Mouse (Mus musculus): ENCODE data around the gene Pdss2. TPM values are rescaled to one million over a fixed set of nuclear protein-coding genes. Genes with fewer than 3 reads are reported as not detected.

Pdss2 gene
- polyA plus RNA-seq, 1 experiment from 2014 or later = 14.6 TPM

DNA sequence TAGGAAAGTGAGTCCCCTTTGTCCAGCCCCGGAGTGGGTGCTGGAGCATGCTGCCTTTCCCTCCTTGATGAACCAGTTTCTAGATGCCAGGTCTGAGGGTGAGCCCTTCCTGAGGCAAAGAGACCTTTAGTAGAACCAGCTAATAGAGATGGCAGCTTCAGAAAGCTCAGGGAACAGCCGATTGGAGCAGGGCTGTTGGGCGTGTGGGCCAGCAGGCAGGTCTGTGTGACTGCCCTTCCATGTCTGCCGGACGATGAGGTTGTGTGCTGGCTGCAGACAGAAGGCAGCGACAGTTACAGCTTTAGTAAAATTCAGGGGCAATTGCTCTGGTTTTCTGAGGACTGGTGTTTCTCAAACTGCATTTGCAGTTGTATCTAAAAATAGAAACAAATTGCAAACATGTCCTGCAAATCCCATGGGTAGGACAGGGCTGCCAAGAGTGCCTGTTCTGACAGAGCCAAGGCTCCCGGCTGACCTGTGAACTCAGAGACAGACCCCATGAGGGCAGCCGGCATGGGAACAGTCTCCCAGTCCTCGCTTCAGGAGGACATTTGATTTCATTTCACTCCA lies 262.2 kb downstream of the Pdss2 start:
- H3K27me3 ChIP-seq = no peaks in the 10 kb centered on the region
- no peaks in the 10 kb centered on the region for H3K9me3 ChIP-seq
- no peak for ATAC-seq (ENCODE audit: low read depth)
- H3K4me3 ChIP-seq = no peak overlapping the region
- no peak overlapping the region for H3K4me2 ChIP-seq
- no peak overlapping the region for H3K27ac ChIP-seq (replicated peaks)
- peaks cover 39% of the 10 kb centered on the region for H3K4me1 ChIP-seq (replicated peaks)
- WGBS = 49% methylated on average over 9 of the region's 9 CpGs
- no peaks in the 10 kb centered on the region for H3K36me3 ChIP-seq
- H3K9ac ChIP-seq = 0 out of 2 replicates have a peak overlapping the region, but pooled peaks have one; percentile 9

- H3K9me3 ChIP-seq = no peaks in the 10 kb centered on the region
- no peaks in the 10 kb centered on the region for H3K36me3 ChIP-seq
- peaks cover 31% of the 10 kb centered on the region for H3K4me1 ChIP-seq (replicated peaks)
- H3K9ac ChIP-seq = no peak overlapping the region
- no peak for ATAC-seq (ENCODE audit: low read depth)
- 87% methylated on average over 6 of the region's 6 CpGs for WGBS
- H3K27me3 ChIP-seq = no peaks in the 10 kb centered on the region
- no peak overlapping the region for H3K4me3 ChIP-seq
- no peak overlapping the region for H3K27ac ChIP-seq (replicated peaks)
- no peak overlapping the region for H3K4me2 ChIP-seq
Observed at GRCm38 (mm10) chr10:43485751-43486268, 264.5 kb downstream of the Pdss2 start.

GRCm38 (mm10) chr10:43487441-43488010 lies 266.2 kb downstream of the Pdss2 start:
- no peak overlapping the region for H3K27ac ChIP-seq (replicated peaks)
- no peaks in the 10 kb centered on the region for H3K9me3 ChIP-seq
- no peak overlapping the region for H3K4me2 ChIP-seq
- ATAC-seq (ENCODE audit: low read depth) = peak; percentile 34; the same call in 1 of the 2 replicates
- 70% methylated on average over 3 of the region's 3 CpGs for WGBS
- peaks cover 17% of the 10 kb centered on the region for H3K4me1 ChIP-seq (replicated peaks)
- H3K4me3 ChIP-seq = no peak overlapping the region
- H3K36me3 ChIP-seq = no peaks in the 10 kb centered on the region
- no peak overlapping the region for H3K9ac ChIP-seq
- no peaks in the 10 kb centered on the region for H3K27me3 ChIP-seq

GRCm38 (mm10) chr10:43488258-43488657 lies 267.0 kb downstream of the Pdss2 start:
- 82% methylated on average over 4 of the region's 4 CpGs for WGBS
- no peak for ATAC-seq (ENCODE audit: low read depth)
- no peak overlapping the region for H3K9ac ChIP-seq
- H3K4me3 ChIP-seq = no peak overlapping the region
- no peaks in the 10 kb centered on the region for H3K27me3 ChIP-seq
- H3K27ac ChIP-seq (replicated peaks) = no peak overlapping the region
- peaks cover 9% of the 10 kb centered on the region for H3K4me1 ChIP-seq (replicated peaks)
- no peaks in the 10 kb centered on the region for H3K36me3 ChIP-seq
- no peaks in the 10 kb centered on the region for H3K9me3 ChIP-seq
- H3K4me2 ChIP-seq = no peak overlapping the region

DNA sequence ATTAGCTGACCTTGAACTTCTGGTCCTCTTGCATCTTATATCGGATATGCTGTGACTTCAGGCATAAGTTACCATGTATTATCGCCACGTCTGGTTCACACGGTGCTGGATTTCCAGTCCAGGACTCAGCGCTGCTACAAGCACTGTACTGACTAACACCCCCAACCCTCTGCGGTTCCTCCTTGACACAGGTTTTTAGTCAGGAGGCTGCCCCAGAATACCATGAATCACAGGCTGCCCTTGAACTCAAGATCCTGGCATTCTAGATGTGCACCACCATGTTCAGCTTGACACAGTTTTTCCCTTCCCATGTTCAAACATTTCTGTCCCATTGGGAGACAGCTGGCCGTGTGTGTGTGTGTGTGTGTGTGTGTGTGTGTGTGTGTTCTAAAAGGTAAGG lies 267.9 kb downstream of the Pdss2 start:
- ATAC-seq (ENCODE audit: low read depth) = no peak
- Histone ChIP-seq H3K9me3 (no peaks in the 10 kb centered on the region), H3K4me2 (no peak overlapping the region), H3K9ac (no peak overlapping the region), H3K27ac (replicated peaks) (no peak overlapping the region), H3K27me3 (no peaks in the 10 kb centered on the region), H3K4me1 (replicated peaks) (peaks cover 4% of the 10 kb centered on the region; the same call in 1 of the 2 replicates), H3K4me3 (no peak overlapping the region), H3K36me3 (no peaks in the 10 kb centered on the region)
- 90% methylated on average over 7 of the region's 7 CpGs for WGBS

GRCm38 (mm10) chr10:43489550-43489949 lies 268.3 kb downstream of the Pdss2 start:
- no peaks in the 10 kb centered on the region for H3K9me3 ChIP-seq
- H3K27me3 ChIP-seq = no peaks in the 10 kb centered on the region
- WGBS = 66% methylated on average over 6 of the region's 6 CpGs
- no peak overlapping the region for H3K27ac ChIP-seq (replicated peaks)
- H3K36me3 ChIP-seq = peaks cover 3% of the 10 kb centered on the region
- H3K9ac ChIP-seq = no peak overlapping the region
- no peak overlapping the region for H3K4me3 ChIP-seq
- ATAC-seq (ENCODE audit: low read depth) = no peak
- H3K4me1 ChIP-seq (replicated peaks) = peaks cover 4% of the 10 kb centered on the region; the same call in 1 of the 2 replicates
- H3K4me2 ChIP-seq = no peak overlapping the region

GRCm38 (mm10) chr10:43490034-43490433 lies 268.7 kb downstream of the Pdss2 start:
- no peak overlapping the region for H3K9ac ChIP-seq
- no peak overlapping the region for H3K4me2 ChIP-seq
- no peak overlapping the region for H3K27ac ChIP-seq (replicated peaks)
- no peaks in the 10 kb centered on the region for H3K27me3 ChIP-seq
- WGBS = 84% methylated on average over 8 of the region's 8 CpGs
- H3K4me3 ChIP-seq = no peak overlapping the region
- peaks cover 7% of the 10 kb centered on the region for H3K36me3 ChIP-seq
- peaks cover 4% of the 10 kb centered on the region; the same call in 1 of the 2 replicates for H3K4me1 ChIP-seq (replicated peaks)
- ATAC-seq (ENCODE audit: low read depth) = no peak
- H3K9me3 ChIP-seq = no peaks in the 10 kb centered on the region

GRCm38 (mm10) chr10:43490846-43491245 lies 269.6 kb downstream of the Pdss2 start:
- WGBS = 84% methylated on average over 5 of the region's 5 CpGs
- H3K27ac ChIP-seq (replicated peaks) = no peak overlapping the region
- H3K4me2 ChIP-seq = no peak overlapping the region
- H3K27me3 ChIP-seq = no peaks in the 10 kb centered on the region
- H3K36me3 ChIP-seq = peaks cover 16% of the 10 kb centered on the region
- ATAC-seq (ENCODE audit: low read depth) = no peak
- H3K9me3 ChIP-seq = no peaks in the 10 kb centered on the region
- no peak overlapping the region for H3K4me3 ChIP-seq
- peaks cover 4% of the 10 kb centered on the region; the same call in 1 of the 2 replicates for H3K4me1 ChIP-seq (replicated peaks)
- H3K9ac ChIP-seq = no peak overlapping the region

GRCm38 (mm10) chr10:43502599-43502998 lies 281.3 kb downstream of the Pdss2 start:
- Histone ChIP-seq H3K4me3 (no peak overlapping the region), H3K27ac (replicated peaks) (no peak overlapping the region), H3K9ac (no peak overlapping the region), H3K27me3 (no peaks in the 10 kb centered on the region), H3K36me3 (peaks cover 44% of the 10 kb centered on the region), H3K4me2 (no peak overlapping the region), H3K9me3 (no peaks in the 10 kb centered on the region), H3K4me1 (replicated peaks) (no peaks in the 10 kb centered on the region)
- no peak for ATAC-seq (ENCODE audit: low read depth)
- 88% methylated on average over 4 of the region's 4 CpGs for WGBS

GRCm38 (mm10) chr10:43504291-43504690 lies 283.0 kb downstream of the Pdss2 start:
- WGBS = 75% methylated on average over 1 of the region's 1 CpGs
- no peak for ATAC-seq (ENCODE audit: low read depth)
- H3K36me3 ChIP-seq = peaks cover 34% of the 10 kb centered on the region

GRCm38 (mm10) chr10:43507051-43507450 lies 285.8 kb downstream of the Pdss2 start:
- Histone ChIP-seq H3K4me2 (no peak overlapping the region), H3K4me1 (replicated peaks) (no peaks in the 10 kb centered on the region), H3K4me3 (no peak overlapping the region), H3K9me3 (no peaks in the 10 kb centered on the region), H3K9ac (no peak overlapping the region), H3K27ac (replicated peaks) (no peak overlapping the region), H3K27me3 (no peaks in the 10 kb centered on the region), H3K36me3 (peaks cover 38% of the 10 kb centered on the region)
- no peak for ATAC-seq (ENCODE audit: low read depth)
- 76% methylated on average over 4 of the region's 4 CpGs for WGBS

More at GRCm38 (mm10) chr10:43504291-43504690, 283.0 kb downstream of the Pdss2 start:
- H3K9ac ChIP-seq = no peak overlapping the region
- H3K27me3 ChIP-seq = no peaks in the 10 kb centered on the region
- H3K4me2 ChIP-seq = no peak overlapping the region
- H3K4me1 ChIP-seq (replicated peaks) = no peaks in the 10 kb centered on the region
- H3K4me3 ChIP-seq = no peak overlapping the region
- H3K27ac ChIP-seq (replicated peaks) = no peak overlapping the region
- H3K9me3 ChIP-seq = no peaks in the 10 kb centered on the region

- WGBS = 92% methylated on average over 7 of the region's 7 CpGs
Observed at GRCm38 (mm10) chr10:43509228-43509627, 287.9 kb downstream of the Pdss2 start.

More at GRCm38 (mm10) chr10:43509228-43509627, 287.9 kb downstream of the Pdss2 start:
- Histone ChIP-seq H3K36me3 (peaks cover 55% of the 10 kb centered on the region), H3K9me3 (no peaks in the 10 kb centered on the region), H3K4me3 (no peak overlapping the region), H3K4me2 (no peak overlapping the region), H3K27ac (replicated peaks) (no peak overlapping the region), H3K9ac (no peak overlapping the region), H3K27me3 (no peaks in the 10 kb centered on the region), H3K4me1 (replicated peaks) (no peaks in the 10 kb centered on the region)
- no peak for ATAC-seq (ENCODE audit: low read depth)
